Mouse (Mus musculus) embryonic fibroblast, embryonic 13.5 days (primary cell): Measurements from ENCODE around the gene Lclat1.

Source experiments
- CTCF ChIP-seq: IDR thresholded peaks from 2 replicates; pipeline ENCODE4 v1.5.1; 2011; ENCODE audit warnings: mild to moderate bottlenecking, control low read depth, low read length, moderate library complexity, borderline replicate concordance; ENCODE audit not compliant: insufficient read depth
- POLR2A ChIP-seq: IDR thresholded peaks from 2 replicates; pipeline ENCODE4 v1.6.1; 2011; ENCODE audit warnings: low read depth, mild to moderate bottlenecking, control low read depth, low read length, moderate library complexity

GRCm38 (mm10) chr17:73213677-73214076 is 105.9 kb downstream of the Lclat1 start:
- TF ChIP-seq CTCF, result no peak
- no peak for TF ChIP-seq POLR2A
